Comparison of ENCODE assay signal across 8 mouse cellular contexts in genomic region chr1:39206942-39207341, GRCm38 (mm10). TPM values are rescaled to one million over a fixed set of nuclear protein-coding genes. Genes with fewer than 3 reads are reported as not detected.
A peak's percentile ranks its signal among the peaks of the same experiment; 100 is the strongest.
DNase-seq lines count a peak whose midpoint lies in the region; ATAC-seq and TF ChIP-seq lines count a peak whose summit lies in the region.
"Had no signal": no experiment of that assay in that cellular context is flagged by ENCODE, and none has a peak within 500 bp of the region (broad histone marks: within the 10 kb centered on the region; RNA-seq: fewer than 3 reads in every experiment).

No protein-coding gene starts in this region.

- TF ChIP-seq POLR2A in liver, adult 2 months (IDR thresholded peaks at IDR 0.05; ENCODE audit: extremely low read depth, insufficient read depth, low read length), result no peak
- TF ChIP-seq POLR2A in bone marrow macrophage, adult 2 months (IDR thresholded peaks at IDR 0.05; ENCODE audit: borderline replicate concordance, low read depth, low read length), result no peak

- whole genome bisulfite sequencing in liver, adult 2 months, result 63% methylated on average over 7 of the region's 7 CpGs
- WGBS in liver, embryonic 11.5 days, result 29% methylated on average over 7 of the region's 7 CpGs
- 45% methylated on average over 7 of the region's 7 CpGs for WGBS in midbrain, embryonic 16.5 days

- peak; percentile 21; the same call in 1 of the 2 replicates for TF ChIP-seq CTCF in liver, adult 2 months (IDR thresholded peaks at IDR 0.05; ENCODE audit: low read depth, low read length)
- TF ChIP-seq CTCF in bone marrow macrophage, adult 2 months (IDR thresholded peaks at IDR 0.05; ENCODE audit: low read depth, low read length), result peak; percentile 41

- DNase-seq in liver, adult 2 months (ENCODE audit: extremely low read depth, low read depth, low spot score), result no peak
- no peak for DNase-seq in liver, embryonic 11.5 days (ENCODE audit: low spot score)
- DNase-seq in NIH3T3 (ENCODE audit: low read depth), result peak; percentile 35
- DNase-seq in neural tube, embryonic 10.5 days (ENCODE audit: extremely low spot score, low spot score), result no peak

- no peak overlapping the region for H3K4me2 ChIP-seq in liver, embryonic 11.5 days
- no peak overlapping the region for H3K4me2 ChIP-seq in midbrain, embryonic 16.5 days (ENCODE audit: low read length)

- ATAC-seq in liver, embryonic 11.5 days (replicated peaks; ENCODE audit: low FRiP score), result no peak
- ATAC-seq in megakaryocyte-erythroid progenitor cell, adult 5-6 weeks (replicated peaks; ENCODE audit: low FRiP score, low TSS enrichment, poor library complexity, severe bottlenecking), result peak; percentile 83
- no peak for ATAC-seq in midbrain, embryonic 16.5 days

- no peak overlapping the region for H3K9ac ChIP-seq in liver, adult 2 months (ENCODE audit: low read depth, low read length)
- H3K9ac ChIP-seq in liver, embryonic 11.5 days (ENCODE audit: low read depth, low read length), result no peak overlapping the region
- no peak overlapping the region for H3K9ac ChIP-seq in midbrain, embryonic 16.5 days (ENCODE audit: low read depth, low read length)

- no peak overlapping the region for H3K4me3 ChIP-seq in liver, adult 2 months (ENCODE audit: insufficient read depth, low read depth, low read length)
- H3K4me3 ChIP-seq in liver, embryonic 11.5 days (ENCODE audit: low read depth, low read length), result no peak overlapping the region
- no peak overlapping the region for H3K4me3 ChIP-seq in bone marrow macrophage, adult 2 months (ENCODE audit: insufficient read depth, low read length)
- no peak overlapping the region for H3K4me3 ChIP-seq in midbrain, embryonic 16.5 days (ENCODE audit: low read depth, low read length)
- H3K4me3 ChIP-seq: erythroblast, embryonic 14.5 days had no signal

- H3K79me2 ChIP-seq in liver, adult 2 months (ENCODE audit: control insufficient read depth, insufficient read depth, low read length), result no peaks in the 10 kb centered on the region; the same call in 1 of the 2 replicates

- no peaks in the 10 kb centered on the region for H3K36me3 ChIP-seq in liver, adult 2 months (ENCODE audit: control insufficient read depth, insufficient read depth, low read length)
- H3K36me3 ChIP-seq in liver, embryonic 11.5 days (ENCODE audit: control insufficient read depth, insufficient read depth, low read length), result no peaks in the 10 kb centered on the region
- no peaks in the 10 kb centered on the region for H3K36me3 ChIP-seq in midbrain, embryonic 16.5 days (ENCODE audit: control insufficient read depth, insufficient read depth, low read length)

- no peaks in the 10 kb centered on the region for H3K27me3 ChIP-seq in liver, adult 2 months (ENCODE audit: control insufficient read depth, insufficient read depth, low read length)
- H3K27me3 ChIP-seq in liver, embryonic 11.5 days (replicated peaks; ENCODE audit: control insufficient read depth, insufficient read depth, low read length), result no peaks in the 10 kb centered on the region
- no peaks in the 10 kb centered on the region for H3K27me3 ChIP-seq in midbrain, embryonic 16.5 days (ENCODE audit: control insufficient read depth, insufficient read depth, low read depth, low read length)

- H3K27ac ChIP-seq in liver, adult 2 months (replicated peaks; ENCODE audit: insufficient read depth, low read depth, low read length), result no peak overlapping the region
- H3K27ac ChIP-seq in liver, embryonic 11.5 days (ENCODE audit: low read depth, low read length), result no peak overlapping the region
- H3K27ac ChIP-seq in bone marrow macrophage, adult 2 months (ENCODE audit: insufficient read depth, low read depth, low read length), result no peak overlapping the region
- no peak overlapping the region for H3K27ac ChIP-seq in midbrain, embryonic 16.5 days (ENCODE audit: low read length)

- H3K9me3 ChIP-seq in liver, embryonic 11.5 days (ENCODE audit: control insufficient read depth, low read length), result no peaks in the 10 kb centered on the region
- no peaks in the 10 kb centered on the region for H3K9me3 ChIP-seq in midbrain, embryonic 16.5 days (replicated peaks; ENCODE audit: control insufficient read depth, low read length, poor library complexity, severe bottlenecking)

- H3K4me1 ChIP-seq in liver, adult 2 months (ENCODE audit: control insufficient read depth, insufficient read depth, low read length), result peaks cover 13% of the 10 kb centered on the region; the same call in 1 of the 2 replicates
- no peaks in the 10 kb centered on the region for H3K4me1 ChIP-seq in liver, embryonic 11.5 days (replicated peaks; ENCODE audit: control insufficient read depth, insufficient read depth, low read length)
- H3K4me1 ChIP-seq in bone marrow macrophage, adult 2 months (ENCODE audit: control insufficient read depth, insufficient read depth, low read length), result peaks cover 4% of the 10 kb centered on the region
- H3K4me1 ChIP-seq in midbrain, embryonic 16.5 days (ENCODE audit: control insufficient read depth, insufficient read depth, low read length), result no peaks in the 10 kb centered on the region

RNA-seq across cellular contexts. Expression of gene Npas2, which starts 13.4 kb away (rescaled TPM):
- 0.07 TPM in 1 of 2 replicates, not detected in the other for total RNA-seq in liver, adult 2 months (2014; rRNA removed)
- polyA plus RNA-seq in liver, adult 2 months (2012; rRNA removed), result 3.7 and 5.2 TPM in 2 replicates
- 0.04 and 0.11 TPM in 2 replicates for polyA plus RNA-seq in liver, embryonic 11.5 days (2014; fragmentation: Nextera tagmentation; extraction: Ambion mirVana)
- 0.60 and 0.75 TPM in 2 replicates for polyA plus RNA-seq in bone marrow macrophage, adult 2 months (2012; ENCODE audit: insufficient read depth, insufficient read length, missing spikeins)
- 0.20 TPM in 1 of 2 replicates, not detected in the other for total RNA-seq in megakaryocyte-erythroid progenitor cell, adult 5-6 weeks (2014; fragmentation: Nextera tagmentation)
- 0.52 TPM in 1 of 2 replicates, not detected in the other for total RNA-seq in megakaryocyte-erythroid progenitor cell, adult 5-6 weeks (2017)
- 0.54 and 0.71 TPM in 2 replicates for polyA plus RNA-seq in midbrain, embryonic 16.5 days (2015; fragmentation: Nextera tagmentation; extraction: Ambion mirVana)
- polyA plus RNA-seq: erythroblast, embryonic 14.5 days had no signal
